Mouse (Mus musculus) kidney, embryonic 15.5 days (tissue): ENCODE measurements around the gene Olfr323. TPM values are rescaled to one million over a fixed set of nuclear protein-coding genes. Genes with fewer than 3 reads are reported as not detected.

Experiments
- ATAC-seq: fragments of 200-750 bp; cut with Nextera tagmentation; replicated peaks from 2 replicates; pipeline ENCODE4 v1.8.0; 2017; ENCODE audit warnings: moderate TSS enrichment; ENCODE audit not compliant: low FRiP score
- H3K27ac ChIP-seq: fragments of 300-500 bp; sonication (generic); 2 replicates; pipeline ENCODE4 v1.5.1; 2015; ENCODE audit warnings: mild to moderate bottlenecking, inconsistent platforms
- H3K27me3 ChIP-seq: fragments of 300-500 bp; sonication (generic); 2 replicates; pipeline ENCODE4 v1.6.1; 2015; ENCODE audit warnings: inconsistent platforms
- H3K36me3 ChIP-seq: fragments of 300-500 bp; sonication (generic); 2 replicates; pipeline ENCODE4 v1.6.1; 2015; ENCODE audit warnings: inconsistent platforms
- H3K4me1 ChIP-seq: fragments of 300-500 bp; sonication (generic); 2 replicates; pipeline ENCODE4 v1.6.1; 2015; ENCODE audit warnings: inconsistent platforms
- H3K4me2 ChIP-seq: fragments of 300-500 bp; sonication (generic); 2 replicates; pipeline ENCODE4 v1.6.1; 2015; ENCODE audit warnings: moderate library complexity, mild to moderate bottlenecking, inconsistent platforms
- H3K4me3 ChIP-seq: fragments of 300-500 bp; sonication (generic); replicated peaks from 2 replicates; pipeline ENCODE4 v1.5.1; 2015; ENCODE audit warnings: mild to moderate bottlenecking, inconsistent platforms
- H3K9ac ChIP-seq: fragments of 300-500 bp; sonication (generic); 2 replicates; pipeline ENCODE4 v1.6.1; 2015; ENCODE audit warnings: mild to moderate bottlenecking, inconsistent platforms
- H3K9me3 ChIP-seq: fragments of 300-500 bp; sonication (generic); replicated peaks from 2 replicates; pipeline ENCODE4 v1.6.1; 2016; ENCODE audit warnings: inconsistent platforms
- WGBS: fragments of 180-500 bp; shearing (Covaris S2); methylation state at CpG from one replicate; pipeline ENCODE4 v1.1.7; 2015; ENCODE audit warnings: mixed read lengths; 5-methylcytosine and 5-hydroxymethylcytosine counted together
- polyA plus RNA-seq: library from polyadenylated mRNA; unstranded; fragments of >200 nt; fragmentation: Nextera tagmentation; extraction: Ambion mirVana; gene quantifications from 2 replicates; pipeline ENCODE4 v1.2.1, GENCODE M21; 2015

Olfr323 gene
- not detected in 2 replicates for polyA plus RNA-seq

- no peaks in the 10 kb centered on the region for H3K4me1 ChIP-seq
- H3K9me3 ChIP-seq: no peaks in the 10 kb centered on the region
- no peak within 1 kb of the TSS for H3K27ac ChIP-seq
- no peak within 1 kb of the TSS for H3K4me3 ChIP-seq
- no peaks in the 10 kb centered on the region for H3K36me3 ChIP-seq
- ATAC-seq: no peak
- H3K27me3 ChIP-seq: 0 out of 2 replicates have a peak, but pooled peaks cover 5% of the 10 kb centered on the region
- H3K9ac ChIP-seq: no peak within 1 kb of the TSS
- 75% methylated on average over 5 of the region's 5 CpGs for WGBS
- H3K4me2 ChIP-seq: no peak within 1 kb of the TSS
Observed at GRCm38 (mm10) chr11:58630401-58630800, at the start of gene Olfr323. Gene Olfr323 (minus strand): TSS chr11:58630501.

- no peak for ATAC-seq
- Histone ChIP-seq H3K9ac (no peak overlapping the region), H3K4me1 (no peaks in the 10 kb centered on the region), H3K27me3 (no peaks in the 10 kb centered on the region), H3K27ac (no peak overlapping the region), H3K9me3 (no peaks in the 10 kb centered on the region), H3K4me2 (no peak overlapping the region), H3K36me3 (no peaks in the 10 kb centered on the region), H3K4me3 (no peak overlapping the region)
- WGBS: 58% methylated on average over 4 of the region's 4 CpGs
Observed at GRCm38 (mm10) chr11:58671825-58672224, 41.5 kb upstream of the Olfr323 start.

GRCm38 (mm10) chr11:58669252-58669651 is 39.0 kb upstream of the Olfr323 start:
- Histone ChIP-seq H3K9ac (no peak overlapping the region), H3K27me3 (no peaks in the 10 kb centered on the region), H3K9me3 (no peaks in the 10 kb centered on the region), H3K36me3 (no peaks in the 10 kb centered on the region), H3K4me1 (no peaks in the 10 kb centered on the region), H3K27ac (no peak overlapping the region), H3K4me2 (no peak overlapping the region), H3K4me3 (no peak overlapping the region)
- ATAC-seq: no peak

GRCm38 (mm10) chr11:58658596-58658995 is 28.3 kb upstream of the Olfr323 start, which contains the start of gene Olfr322:
Gene Olfr322 (plus strand): TSS chr11:58658782.
- H3K4me2 ChIP-seq: no peak within 1 kb of the TSS
- H3K36me3 ChIP-seq: no peaks in the 10 kb centered on the region
- no peak for ATAC-seq
- no peak within 1 kb of the TSS for H3K27ac ChIP-seq
- no peaks in the 10 kb centered on the region for H3K4me1 ChIP-seq
- H3K27me3 ChIP-seq: no peaks in the 10 kb centered on the region
- H3K4me3 ChIP-seq: no peak within 1 kb of the TSS
- H3K9ac ChIP-seq: no peak within 1 kb of the TSS
- H3K9me3 ChIP-seq: no peaks in the 10 kb centered on the region
- WGBS: 88% methylated on average over 4 of the region's 4 CpGs

- H3K4me2 ChIP-seq: no peak overlapping the region
- no peak overlapping the region for H3K4me3 ChIP-seq
- 80% methylated on average over 3 of the region's 3 CpGs for whole genome bisulfite sequencing
- H3K9ac ChIP-seq: no peak overlapping the region
- H3K9me3 ChIP-seq: no peaks in the 10 kb centered on the region
- H3K27ac ChIP-seq: no peak overlapping the region
- no peaks in the 10 kb centered on the region for H3K27me3 ChIP-seq
- H3K4me1 ChIP-seq: no peaks in the 10 kb centered on the region
- ATAC-seq: peak; percentile 60; the same call in 1 of the 2 replicates
- H3K36me3 ChIP-seq: no peaks in the 10 kb centered on the region
Observed at GRCm38 (mm10) chr11:58655151-58655550, 24.9 kb upstream of the Olfr323 start.

GRCm38 (mm10) chr11:58643350-58643749 is 13.0 kb upstream of the Olfr323 start:
- H3K36me3 ChIP-seq: no peaks in the 10 kb centered on the region
- H3K27me3 ChIP-seq: peaks cover 37% of the 10 kb centered on the region
- no peak overlapping the region for H3K9ac ChIP-seq
- no peaks in the 10 kb centered on the region; the same call in 1 of the 2 replicates for H3K9me3 ChIP-seq
- H3K4me2 ChIP-seq: no peak overlapping the region
- WGBS: 41% methylated on average over 6 of the region's 6 CpGs
- peaks cover 11% of the 10 kb centered on the region for H3K4me1 ChIP-seq
- no peak overlapping the region for H3K4me3 ChIP-seq
- H3K27ac ChIP-seq: no peak overlapping the region
- no peak for ATAC-seq

GRCm38 (mm10) chr11:58641638-58642358 is 11.5 kb upstream of the Olfr323 start:
- ATAC-seq: peak; percentile 87; the same call in 1 of the 2 replicates
- H3K27ac ChIP-seq: no peak overlapping the region
- no peaks in the 10 kb centered on the region for H3K36me3 ChIP-seq
- H3K4me1 ChIP-seq: peaks cover 11% of the 10 kb centered on the region
- H3K4me3 ChIP-seq: no peak overlapping the region
- 88% methylated on average over 13 of the region's 13 CpGs for WGBS
- H3K9ac ChIP-seq: no peak overlapping the region
- H3K9me3 ChIP-seq: no peaks in the 10 kb centered on the region
- no peak overlapping the region for H3K4me2 ChIP-seq
- H3K27me3 ChIP-seq: peaks cover 53% of the 10 kb centered on the region

GRCm38 (mm10) chr11:58641057-58641456 is 10.8 kb upstream of the Olfr323 start:
- 34% methylated on average over 14 of the region's 14 CpGs for WGBS
- Histone ChIP-seq H3K36me3 (no peaks in the 10 kb centered on the region), H3K4me2 (peak overlapping the region; percentile 78)

GRCm38 (mm10) chr11:58640272-58640867 is 10.1 kb upstream of the Olfr323 start, which contains the start of gene Trim58:
Gene Trim58 (plus strand): TSS chr11:58640465.
- peak; percentile 65; the same call in 1 of the 2 replicates for ATAC-seq
- H3K4me2 ChIP-seq: peak within 1 kb of the TSS; percentile 78
- no peaks in the 10 kb centered on the region for H3K9me3 ChIP-seq
- no peak within 1 kb of the TSS for H3K27ac ChIP-seq
- H3K9ac ChIP-seq: peak within 1 kb of the TSS; percentile 12; the same call in 1 of the 2 replicates
- H3K4me3 ChIP-seq: peak within 1 kb of the TSS; percentile 41
- peaks cover 49% of the 10 kb centered on the region for H3K27me3 ChIP-seq
- peaks cover 11% of the 10 kb centered on the region for H3K4me1 ChIP-seq
- no peaks in the 10 kb centered on the region for H3K36me3 ChIP-seq
- WGBS: 1% methylated on average over 34 of the region's 34 CpGs

More at GRCm38 (mm10) chr11:58641057-58641456, 10.8 kb upstream of the Olfr323 start:
- Histone ChIP-seq H3K27me3 (peaks cover 53% of the 10 kb centered on the region), H3K4me1 (peaks cover 11% of the 10 kb centered on the region), H3K9me3 (no peaks in the 10 kb centered on the region), H3K27ac (no peak overlapping the region), H3K4me3 (peak overlapping the region; percentile 41), H3K9ac (no peak overlapping the region)
- ATAC-seq: 0 out of 2 replicates have a peak, but pooled peaks have one; percentile 52

- Histone ChIP-seq H3K9ac (no peak overlapping the region), H3K4me3 (no peak overlapping the region), H3K9me3 (no peaks in the 10 kb centered on the region), H3K4me2 (no peak overlapping the region), H3K27ac (no peak overlapping the region), H3K4me1 (peaks cover 11% of the 10 kb centered on the region), H3K36me3 (no peaks in the 10 kb centered on the region), H3K27me3 (peaks cover 54% of the 10 kb centered on the region)
- no peak for ATAC-seq
- 38% methylated on average over 7 of the region's 7 CpGs for WGBS
Observed at GRCm38 (mm10) chr11:58638176-58638701, 7.9 kb upstream of the Olfr323 start.

- Histone ChIP-seq H3K9me3 (no peaks in the 10 kb centered on the region), H3K4me2 (no peak overlapping the region), H3K9ac (no peak overlapping the region), H3K27ac (no peak overlapping the region), H3K4me1 (peaks cover 11% of the 10 kb centered on the region), H3K4me3 (no peak overlapping the region), H3K36me3 (no peaks in the 10 kb centered on the region), H3K27me3 (peaks cover 47% of the 10 kb centered on the region)
- no peak; the same call in 1 of the 2 replicates for ATAC-seq
- 19% methylated on average over 3 of the region's 4 CpGs for WGBS
Observed at GRCm38 (mm10) chr11:58636376-58636977, 6.2 kb upstream of the Olfr323 start.

- Histone ChIP-seq H3K4me1 (no peaks in the 10 kb centered on the region), H3K4me3 (no peak overlapping the region), H3K27ac (no peak overlapping the region), H3K4me2 (no peak overlapping the region), H3K36me3 (no peaks in the 10 kb centered on the region), H3K9ac (no peak overlapping the region), H3K27me3 (peaks cover 31% of the 10 kb centered on the region), H3K9me3 (no peaks in the 10 kb centered on the region)
- WGBS: 65% methylated on average over 4 of the region's 4 CpGs
- ATAC-seq: no peak
Observed at GRCm38 (mm10) chr11:58634878-58635277, 4.6 kb upstream of the Olfr323 start.
